Mouse (Mus musculus): ENCODE results near the gene Anp32e. TPM values are rescaled to one million over a fixed set of nuclear protein-coding genes. Genes with fewer than 3 reads are reported as not detected.

Anp32e gene
- polyA plus RNA-seq, 1 experiment from 2014 or later, result 50.1 TPM

- Histone ChIP-seq H3K4me2 (ENCODE audit: low read length) (no peak overlapping the region), H3K4me1 (ENCODE audit: control insufficient read depth, insufficient read depth, low read length) (peaks cover 10% of the 10 kb centered on the region), H3K4me3 (replicated peaks; ENCODE audit: low read depth, low read length) (no peak overlapping the region), H3K27me3 (ENCODE audit: control insufficient read depth, insufficient read depth, low read length) (no peaks in the 10 kb centered on the region), H3K27ac (replicated peaks; ENCODE audit: low read depth, low read length) (no peak overlapping the region), H3K9me3 (ENCODE audit: control insufficient read depth, low read length) (no peaks in the 10 kb centered on the region), H3K9ac (replicated peaks; ENCODE audit: low read length) (no peak overlapping the region), H3K36me3 (ENCODE audit: control insufficient read depth, insufficient read depth, low read length) (peaks cover 18% of the 10 kb centered on the region)
- ATAC-seq (ENCODE audit: low FRiP score, low TSS enrichment), result no peak
- WGBS, result 87% methylated on average over 1 of the region's 1 CpGs
- DNase-seq, result no peak
Measured at GRCm38 (mm10) chr3:95931471-95931870, 2.4 kb downstream of the Anp32e start.

DNA sequence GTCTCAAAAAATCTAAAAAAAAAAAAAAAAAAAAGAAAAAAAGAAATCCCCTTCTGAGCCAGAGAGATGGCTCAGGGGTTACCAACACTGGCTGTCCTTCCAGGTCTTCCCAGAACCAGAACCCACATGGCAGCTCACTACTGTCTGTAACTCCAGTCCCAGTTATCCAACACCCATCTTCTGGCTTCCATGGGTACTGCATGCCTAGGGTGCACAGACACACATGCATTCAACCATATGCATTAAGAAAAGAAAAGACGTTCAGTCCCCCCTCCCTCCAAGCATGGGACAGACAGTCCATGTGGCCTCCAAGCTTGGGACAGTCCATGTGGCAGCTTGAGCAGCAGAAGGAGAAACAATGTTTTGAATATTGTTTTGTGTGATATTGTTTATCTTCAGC lies 3.1 kb downstream of the Anp32e start:
- Histone ChIP-seq H3K9me3 (ENCODE audit: control insufficient read depth, low read length) (no peaks in the 10 kb centered on the region), H3K9ac (replicated peaks; ENCODE audit: low read length) (no peak overlapping the region), H3K4me1 (ENCODE audit: control insufficient read depth, insufficient read depth, low read length) (peaks cover 10% of the 10 kb centered on the region), H3K4me3 (replicated peaks; ENCODE audit: low read depth, low read length) (no peak overlapping the region), H3K27ac (replicated peaks; ENCODE audit: low read depth, low read length) (no peak overlapping the region), H3K36me3 (ENCODE audit: control insufficient read depth, insufficient read depth, low read length) (peaks cover 23% of the 10 kb centered on the region), H3K27me3 (ENCODE audit: control insufficient read depth, insufficient read depth, low read length) (no peaks in the 10 kb centered on the region), H3K4me2 (ENCODE audit: low read length) (no peak overlapping the region)
- no peak for DNase-seq
- WGBS, result 55% methylated on average over 1 of the region's 1 CpGs
- no peak for ATAC-seq (ENCODE audit: low FRiP score, low TSS enrichment)

GRCm38 (mm10) chr3:95932566-95932965 lies 3.5 kb downstream of the Anp32e start:
- DNase-seq, result no peak
- Histone ChIP-seq H3K9ac (replicated peaks; ENCODE audit: low read length) (no peak overlapping the region), H3K27me3 (ENCODE audit: control insufficient read depth, insufficient read depth, low read length) (no peaks in the 10 kb centered on the region), H3K36me3 (ENCODE audit: control insufficient read depth, insufficient read depth, low read length) (peaks cover 27% of the 10 kb centered on the region), H3K4me2 (ENCODE audit: low read length) (no peak overlapping the region), H3K4me3 (replicated peaks; ENCODE audit: low read depth, low read length) (no peak overlapping the region), H3K4me1 (ENCODE audit: control insufficient read depth, insufficient read depth, low read length) (peaks cover 10% of the 10 kb centered on the region), H3K27ac (replicated peaks; ENCODE audit: low read depth, low read length) (no peak overlapping the region), H3K9me3 (ENCODE audit: control insufficient read depth, low read length) (no peaks in the 10 kb centered on the region)
- no peak for ATAC-seq (ENCODE audit: low FRiP score, low TSS enrichment)
- WGBS, result 94% methylated on average over 7 of the region's 7 CpGs

DNA sequence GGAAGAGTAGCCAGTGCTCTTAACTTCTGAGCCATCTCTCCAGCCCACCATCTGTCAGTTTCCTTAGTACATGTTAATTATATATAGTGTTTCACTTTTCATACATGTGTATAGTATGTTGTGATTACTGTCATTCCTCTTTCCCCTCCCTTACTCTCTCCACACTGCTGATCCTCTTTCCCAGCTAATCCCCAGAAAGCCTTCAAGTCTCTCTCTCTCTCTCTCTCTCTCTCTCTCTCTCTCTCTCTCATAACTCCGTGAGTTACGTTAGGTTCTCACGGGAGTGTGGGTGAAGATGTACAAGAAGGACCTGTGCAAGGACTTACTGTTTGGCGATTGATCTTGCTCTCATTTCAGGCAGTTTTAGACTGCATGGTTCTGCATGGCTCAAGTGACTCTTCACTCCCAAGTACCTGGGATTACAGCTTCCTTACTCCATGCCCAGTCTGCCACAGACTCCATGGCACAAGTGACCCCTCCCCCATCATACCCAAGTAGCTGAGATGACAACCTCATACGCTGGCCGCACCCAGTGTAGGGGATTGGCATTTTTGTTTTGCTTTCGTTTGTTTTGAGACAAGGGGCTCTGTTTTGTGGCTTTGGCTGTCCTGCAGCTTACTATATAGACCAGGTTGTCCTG lies 4.2 kb downstream of the Anp32e start:
- no peak for DNase-seq
- 93% methylated on average over 7 of the region's 7 CpGs for WGBS
- Histone ChIP-seq H3K9ac (replicated peaks; ENCODE audit: low read length) (no peak overlapping the region), H3K36me3 (ENCODE audit: control insufficient read depth, insufficient read depth, low read length) (peaks cover 34% of the 10 kb centered on the region), H3K27ac (replicated peaks; ENCODE audit: low read depth, low read length) (no peak overlapping the region), H3K4me2 (ENCODE audit: low read length) (no peak overlapping the region), H3K27me3 (ENCODE audit: control insufficient read depth, insufficient read depth, low read length) (no peaks in the 10 kb centered on the region), H3K4me3 (replicated peaks; ENCODE audit: low read depth, low read length) (no peak overlapping the region), H3K4me1 (ENCODE audit: control insufficient read depth, insufficient read depth, low read length) (peaks cover 10% of the 10 kb centered on the region), H3K9me3 (ENCODE audit: control insufficient read depth, low read length) (no peaks in the 10 kb centered on the region)
- no peak for ATAC-seq (ENCODE audit: low FRiP score, low TSS enrichment)

- Histone ChIP-seq H3K9me3 (ENCODE audit: control insufficient read depth, low read length) (no peaks in the 10 kb centered on the region), H3K36me3 (ENCODE audit: control insufficient read depth, insufficient read depth, low read length) (peaks cover 46% of the 10 kb centered on the region), H3K4me1 (ENCODE audit: control insufficient read depth, insufficient read depth, low read length) (peaks cover 10% of the 10 kb centered on the region; the same call in 1 of the 2 replicates), H3K4me3 (replicated peaks; ENCODE audit: low read depth, low read length) (no peak overlapping the region), H3K27ac (replicated peaks; ENCODE audit: low read depth, low read length) (no peak overlapping the region), H3K9ac (replicated peaks; ENCODE audit: low read length) (no peak overlapping the region), H3K4me2 (ENCODE audit: low read length) (no peak overlapping the region), H3K27me3 (ENCODE audit: control insufficient read depth, insufficient read depth, low read length) (no peaks in the 10 kb centered on the region)
- DNase-seq, result no peak
- 84% methylated on average over 1 of the region's 1 CpGs for WGBS
- no peak for ATAC-seq (ENCODE audit: low FRiP score, low TSS enrichment)
Measured at GRCm38 (mm10) chr3:95934448-95934847, 5.4 kb downstream of the Anp32e start.

GRCm38 (mm10) chr3:95938217-95938616 lies 9.2 kb downstream of the Anp32e start:
- no peaks in the 10 kb centered on the region for H3K9me3 ChIP-seq (ENCODE audit: control insufficient read depth, low read length)
- ATAC-seq (ENCODE audit: low FRiP score, low TSS enrichment) (no peak), DNase-seq (no peak)
- no peak overlapping the region for H3K4me2 ChIP-seq (ENCODE audit: low read length)
- no peak overlapping the region for H3K9ac ChIP-seq (replicated peaks; ENCODE audit: low read length)
- no peak overlapping the region for H3K27ac ChIP-seq (replicated peaks; ENCODE audit: low read depth, low read length)
- WGBS, result 97% methylated on average over 8 of the region's 8 CpGs
- H3K36me3 ChIP-seq (ENCODE audit: control insufficient read depth, insufficient read depth, low read length), result peaks cover 80% of the 10 kb centered on the region
- H3K27me3 ChIP-seq (ENCODE audit: control insufficient read depth, insufficient read depth, low read length), result no peaks in the 10 kb centered on the region
- no peaks in the 10 kb centered on the region for H3K4me1 ChIP-seq (ENCODE audit: control insufficient read depth, insufficient read depth, low read length)
- no peak overlapping the region for H3K4me3 ChIP-seq (replicated peaks; ENCODE audit: low read depth, low read length)

- H3K9me3 ChIP-seq (ENCODE audit: control insufficient read depth, low read length), result no peaks in the 10 kb centered on the region
- no peak overlapping the region for H3K27ac ChIP-seq (replicated peaks; ENCODE audit: low read depth, low read length)
- no peak for ATAC-seq (ENCODE audit: low FRiP score, low TSS enrichment)
- H3K4me1 ChIP-seq (ENCODE audit: control insufficient read depth, insufficient read depth, low read length), result no peaks in the 10 kb centered on the region
- DNase-seq, result no peak
- 93% methylated on average over 15 of the region's 15 CpGs for WGBS
- peaks cover 81% of the 10 kb centered on the region for H3K36me3 ChIP-seq (ENCODE audit: control insufficient read depth, insufficient read depth, low read length)
- no peak overlapping the region for H3K4me3 ChIP-seq (replicated peaks; ENCODE audit: low read depth, low read length)
- no peak overlapping the region for H3K4me2 ChIP-seq (ENCODE audit: low read length)
- H3K9ac ChIP-seq (replicated peaks; ENCODE audit: low read length), result no peak overlapping the region
- H3K27me3 ChIP-seq (ENCODE audit: control insufficient read depth, insufficient read depth, low read length), result no peaks in the 10 kb centered on the region
Measured at GRCm38 (mm10) chr3:95938835-95939234, 9.8 kb downstream of the Anp32e start.

GRCm38 (mm10) chr3:95942749-95943148 lies 13.7 kb downstream of the Anp32e start:
- no peaks in the 10 kb centered on the region for H3K4me1 ChIP-seq (ENCODE audit: control insufficient read depth, insufficient read depth, low read length)
- no peak overlapping the region for H3K4me2 ChIP-seq (ENCODE audit: low read length)
- peaks cover 78% of the 10 kb centered on the region for H3K36me3 ChIP-seq (ENCODE audit: control insufficient read depth, insufficient read depth, low read length)
- ATAC-seq (ENCODE audit: low FRiP score, low TSS enrichment) (no peak), DNase-seq (no peak)
- no peak overlapping the region for H3K9ac ChIP-seq (replicated peaks; ENCODE audit: low read length)
- H3K9me3 ChIP-seq (ENCODE audit: control insufficient read depth, low read length), result no peaks in the 10 kb centered on the region
- no peak overlapping the region for H3K27ac ChIP-seq (replicated peaks; ENCODE audit: low read depth, low read length)
- H3K27me3 ChIP-seq (ENCODE audit: control insufficient read depth, insufficient read depth, low read length), result no peaks in the 10 kb centered on the region
- H3K4me3 ChIP-seq (replicated peaks; ENCODE audit: low read depth, low read length), result no peak overlapping the region
- WGBS, result 88% methylated on average over 6 of the region's 6 CpGs

GRCm38 (mm10) chr3:95943226-95943625 lies 14.2 kb downstream of the Anp32e start:
- Histone ChIP-seq H3K4me3 (replicated peaks; ENCODE audit: low read depth, low read length) (no peak overlapping the region), H3K36me3 (ENCODE audit: control insufficient read depth, insufficient read depth, low read length) (peaks cover 73% of the 10 kb centered on the region), H3K4me1 (ENCODE audit: control insufficient read depth, insufficient read depth, low read length) (no peaks in the 10 kb centered on the region), H3K9me3 (ENCODE audit: control insufficient read depth, low read length) (no peaks in the 10 kb centered on the region), H3K27me3 (ENCODE audit: control insufficient read depth, insufficient read depth, low read length) (no peaks in the 10 kb centered on the region), H3K4me2 (ENCODE audit: low read length) (no peak overlapping the region), H3K27ac (replicated peaks; ENCODE audit: low read depth, low read length) (no peak overlapping the region), H3K9ac (replicated peaks; ENCODE audit: low read length) (no peak overlapping the region)
- DNase-seq, result no peak
- WGBS, result 90% methylated on average over 7 of the region's 7 CpGs
- ATAC-seq (ENCODE audit: low FRiP score, low TSS enrichment), result no peak
